Mouse (Mus musculus) gastrocnemius, postnatal 10 days (tissue): Measurements from ENCODE around the gene Ppp1r18. TPM values are rescaled to one million over a fixed set of nuclear protein-coding genes. Genes with fewer than 3 reads are reported as not detected.
"Not testable (repeated sequence)": the region's sequence is repeated elsewhere in the genome, so short reads cannot be mapped to it uniquely, and the experiment has no call there.

Experiments used
- DNase-seq: peaks from one replicate; pipeline ENCODE4 v3.0.0; 2021; ENCODE audit warnings: mixed read lengths
- total RNA-seq, 2 experiments: library from RNA; stranded (reverse); gene quantifications; 2 replicates each; pipeline ENCODE4 v1.2.3; 2021

The Ppp1r18 gene
- total RNA-seq, 2 experiments from 2014 or later = 14.7 to 21.9 TPM

- DNase-seq = peak; percentile 83
Observed at GRCm38 (mm10) chr17:35836991-35837422, 28.4 kb upstream of the Ppp1r18 start.

- DNase-seq = peak; percentile 53
Observed at GRCm38 (mm10) chr17:35837487-35837886, 27.9 kb upstream of the Ppp1r18 start.

- peak; percentile 94 for DNase-seq
Observed at GRCm38 (mm10) chr17:35838122-35838544, 27.3 kb upstream of the Ppp1r18 start, which contains the start of gene Tubb5. Gene Tubb5, minus strand, starts transcription at chr17:35838306.

- DNase-seq = no peak
Observed at GRCm38 (mm10) chr17:35838570-35838969, 26.8 kb upstream of the Ppp1r18 start.

GRCm38 (mm10) chr17:35839002-35839401 lies 26.4 kb upstream of the Ppp1r18 start:
- DNase-seq = not testable (repeated sequence)

GRCm38 (mm10) chr17:35840561-35840960 lies 24.8 kb upstream of the Ppp1r18 start:
- DNase-seq = no peak

GRCm38 (mm10) chr17:35841076-35841950 lies 24.1 kb upstream of the Ppp1r18 start, which contains the start of gene Mdc1:
Gene Mdc1, plus strand, starts transcription at chr17:35841515.
- DNase-seq = peak; percentile 96

- no peak for DNase-seq
Observed at GRCm38 (mm10) chr17:35842006-35842405, 23.4 kb upstream of the Ppp1r18 start.

- no peak for DNase-seq
Observed at GRCm38 (mm10) chr17:35843514-35843913, 21.9 kb upstream of the Ppp1r18 start.

- DNase-seq = no peak
Observed at GRCm38 (mm10) chr17:35848112-35848511, 17.3 kb upstream of the Ppp1r18 start.

- no peak for DNase-seq
Observed at GRCm38 (mm10) chr17:35850974-35851373, 14.4 kb upstream of the Ppp1r18 start.

- DNase-seq = no peak
Observed at GRCm38 (mm10) chr17:35859371-35859770, 6.0 kb upstream of the Ppp1r18 start.

- no peak for DNase-seq
Observed at GRCm38 (mm10) chr17:35859835-35860234, 5.6 kb upstream of the Ppp1r18 start.

GRCm38 (mm10) chr17:35860831-35861197 lies 4.6 kb upstream of the Ppp1r18 start:
- DNase-seq = no peak

GRCm38 (mm10) chr17:35861198-35861857 lies 4.1 kb upstream of the Ppp1r18 start, which contains the start of gene Nrm:
Gene Nrm, plus strand, starts transcription at chr17:35861318.
- peak; percentile 87 for DNase-seq

- DNase-seq = no peak
Observed at GRCm38 (mm10) chr17:35864832-35865353, 500 bp upstream of the Ppp1r18 start.

GRCm38 (mm10) chr17:35866281-35866831 lies 963 bp downstream of the Ppp1r18 start:
- peak; percentile 75 for DNase-seq

GRCm38 (mm10) chr17:35866911-35867890 lies 1.8 kb downstream of the Ppp1r18 start:
- DNase-seq = peak; percentile 32

GRCm38 (mm10) chr17:35868165-35868820 lies 2.9 kb downstream of the Ppp1r18 start:
- no peak for DNase-seq

GRCm38 (mm10) chr17:35868961-35869345 lies 3.6 kb downstream of the Ppp1r18 start:
- no peak for DNase-seq
